Mouse (Mus musculus) neutrophil, adult 5-6 weeks (primary cell): ENCODE data around the gene Ccdc88a. TPM values are rescaled to one million over a fixed set of nuclear protein-coding genes. Genes with fewer than 3 reads are reported as not detected.

Experiments
- ATAC-seq: fragments of 151-379, 151-347 bp; 2 replicates; pipeline ENCODE4 v1.8.0; 2017; ENCODE audit warnings: mild to moderate bottlenecking, moderate TSS enrichment; ENCODE audit not compliant: insufficient number of reproducible peaks, poor library complexity, low FRiP score, severe bottlenecking; ENCODE audit errors: extremely low read depth
- total RNA-seq: library from RNA; stranded (forward); fragments of 200-1000 nt; gene quantifications from 2 replicates; pipeline ENCODE4 v1.2.3, GENCODE M21; 2017

Gene Ccdc88a
- total RNA-seq, 1 experiment from 2014 or later = 12.1 TPM

DNA sequence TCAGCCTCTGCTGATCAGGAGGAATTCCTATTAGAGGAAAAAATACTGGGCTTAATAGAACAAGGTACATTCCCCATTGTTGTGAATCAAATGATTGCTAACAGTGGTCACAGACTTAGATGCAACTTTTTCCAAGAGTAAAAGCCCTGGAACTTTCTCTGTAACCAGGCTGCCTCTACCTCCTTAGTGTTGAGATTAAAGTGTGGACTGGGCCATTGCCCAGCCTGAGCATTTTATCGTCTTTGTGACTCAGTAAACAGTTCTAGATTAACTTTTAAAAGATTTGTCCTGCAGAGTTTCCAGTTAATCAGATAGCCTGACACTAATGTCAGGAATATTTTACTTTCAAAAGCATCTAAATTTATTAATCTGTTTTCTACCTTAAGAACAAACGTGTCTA lies 173.3 kb downstream of the Ccdc88a start:
- no peak for ATAC-seq

DNA sequence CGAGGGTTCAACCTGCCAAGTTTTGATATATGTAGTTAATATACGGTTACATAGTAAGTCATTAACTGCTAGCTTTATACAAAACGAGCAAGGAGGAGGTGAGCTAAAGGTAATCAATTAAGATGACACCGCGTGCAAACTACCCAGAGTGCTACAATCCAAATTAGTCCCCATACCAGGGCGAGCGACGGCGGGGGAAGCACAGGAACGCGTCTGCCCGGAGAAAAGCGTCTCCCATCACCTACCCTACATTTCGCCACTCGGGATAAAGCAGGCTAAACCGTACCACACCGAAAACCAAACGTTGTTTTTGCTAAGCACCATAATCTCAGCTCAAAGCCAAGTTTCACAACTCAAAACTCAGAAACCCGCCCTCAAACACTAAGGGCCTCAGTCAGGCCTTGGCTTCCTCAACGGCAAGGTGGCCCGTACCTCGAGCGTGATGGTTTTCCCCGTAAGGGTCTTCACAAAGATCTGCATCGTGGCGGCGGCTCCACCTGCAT lies 173.8 kb downstream of the Ccdc88a start:
- no peak; the same call in 1 of the 2 replicates for ATAC-seq

GRCm38 (mm10) chr11:29547752-29548503 lies 174.5 kb downstream of the Ccdc88a start, which contains the start of the genes Clhc1 and Rps27a:
Gene Clhc1, plus strand, starts transcription at chr11:29547950.
Gene Rps27a, minus strand, starts transcription at chr11:29548109.
- ATAC-seq = peak; percentile 96

DNA sequence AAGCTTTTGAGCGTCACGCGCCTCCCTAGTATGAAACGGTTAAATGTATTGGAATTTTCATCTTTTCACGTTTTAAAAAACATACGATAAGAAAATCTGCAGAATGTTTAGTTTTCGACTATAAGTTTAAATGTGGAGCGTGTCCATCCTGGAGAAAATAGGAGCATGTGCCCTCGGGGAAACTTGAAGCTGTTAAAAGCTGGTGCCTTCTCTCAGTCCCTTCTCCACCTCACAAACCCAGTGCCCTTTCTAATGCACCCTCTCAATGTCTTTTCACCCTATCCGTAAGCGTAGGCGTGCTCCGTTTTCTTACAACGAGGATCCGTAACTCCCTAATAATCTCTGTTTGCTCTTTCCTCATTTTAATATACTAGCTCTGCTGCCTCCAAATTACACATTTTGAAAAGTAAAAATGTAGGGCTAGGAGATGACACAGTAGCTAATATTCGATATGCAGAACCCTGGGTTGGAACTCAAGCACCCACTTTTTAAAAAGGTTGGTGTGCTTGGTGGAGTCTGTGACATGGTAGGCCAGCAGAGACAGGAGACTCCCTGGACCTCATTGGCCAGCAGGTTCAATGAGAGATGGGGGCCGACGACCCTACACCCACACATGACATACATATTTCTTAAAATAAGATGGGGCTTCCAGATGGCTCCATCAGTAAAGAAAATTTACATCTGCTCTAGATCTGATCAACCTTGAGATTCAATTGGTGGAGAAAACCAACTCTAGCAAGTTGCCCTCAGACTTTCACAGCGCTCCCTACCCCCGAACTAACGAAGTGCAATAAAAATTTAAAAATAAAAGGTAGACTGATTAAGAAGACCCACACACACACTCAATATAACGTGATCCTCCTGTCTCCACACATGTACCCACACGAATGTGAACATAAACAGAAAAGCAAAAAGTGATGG lies 175.3 kb downstream of the Ccdc88a start:
- no peak for ATAC-seq

- ATAC-seq = peak; percentile 22; the same call in 1 of the 2 replicates
These were observed 175.9 kb downstream of the Ccdc88a start for GRCm38 (mm10) chr11:29549425-29549778.

Other genes starting within 250 kb of the Ccdc88a start
- 28.7 and 31.9 TPM in 2 replicates for gene Pnpt1, start 242.9 kb upstream of the Ccdc88a start, total RNA-seq
- gene Ppp4r3b, start 200.8 kb upstream of the Ccdc88a start, total RNA-seq = 196 TPM in 2 replicates
- 29.6 and 37.7 TPM in 2 replicates for gene Cfap36, start 126.2 kb upstream of the Ccdc88a start, total RNA-seq
- gene Prorsd1, start 141.4 kb downstream of the Ccdc88a start, total RNA-seq = 35.8 and 40.6 TPM in 2 replicates
- gene Mtif2, start 152.8 kb downstream of the Ccdc88a start, total RNA-seq = 34.1 and 35.9 TPM in 2 replicates
- gene Clhc1, start 174.3 kb downstream of the Ccdc88a start, total RNA-seq = 1.3 TPM in 1 of 2 replicates, not detected in the other
- gene Rps27a, start 174.5 kb downstream of the Ccdc88a start, total RNA-seq = 603 and 627 TPM in 2 replicates